Mouse (Mus musculus) neutrophil, adult 5-6 weeks (primary cell): ENCODE data around the gene Entpd3. TPM values are rescaled to one million over a fixed set of nuclear protein-coding genes. Genes with fewer than 3 reads are reported as not detected.

ENCODE experiments used
- ATAC-seq: fragments of 151-379, 151-347 bp; 2 replicates; pipeline ENCODE4 v1.8.0; 2017; ENCODE audit warnings: mild to moderate bottlenecking, moderate TSS enrichment; ENCODE audit not compliant: insufficient number of reproducible peaks, poor library complexity, low FRiP score, severe bottlenecking; ENCODE audit errors: extremely low read depth
- total RNA-seq: library from RNA; stranded (forward); fragments of 200-1000 nt; gene quantifications from 2 replicates; pipeline ENCODE4 v1.2.3, GENCODE M21; 2017

Gene Entpd3
- total RNA-seq, 1 experiment from 2014 or later: 8.0 TPM

DNA sequence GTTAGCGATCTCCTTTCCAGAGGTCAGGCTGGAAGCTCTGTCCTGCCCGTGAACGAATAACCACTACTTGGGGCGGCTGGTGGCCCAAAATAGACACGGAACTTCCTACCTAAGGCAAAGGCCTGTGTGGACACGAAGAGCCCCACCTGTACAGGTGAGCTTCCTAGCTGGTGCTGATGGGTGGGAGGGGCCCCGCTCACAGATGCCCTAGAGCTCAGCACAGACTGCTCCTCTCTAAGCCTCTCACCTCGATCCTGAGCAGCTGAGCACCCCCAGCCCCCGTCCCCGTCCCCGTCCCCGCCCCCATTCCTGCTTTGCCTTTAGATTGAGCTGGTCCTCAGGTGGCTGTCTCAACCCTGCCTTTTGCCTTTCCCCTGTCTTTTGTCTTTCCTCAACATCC lies 64.3 kb downstream of the Entpd3 start:
- no peak for ATAC-seq

DNA sequence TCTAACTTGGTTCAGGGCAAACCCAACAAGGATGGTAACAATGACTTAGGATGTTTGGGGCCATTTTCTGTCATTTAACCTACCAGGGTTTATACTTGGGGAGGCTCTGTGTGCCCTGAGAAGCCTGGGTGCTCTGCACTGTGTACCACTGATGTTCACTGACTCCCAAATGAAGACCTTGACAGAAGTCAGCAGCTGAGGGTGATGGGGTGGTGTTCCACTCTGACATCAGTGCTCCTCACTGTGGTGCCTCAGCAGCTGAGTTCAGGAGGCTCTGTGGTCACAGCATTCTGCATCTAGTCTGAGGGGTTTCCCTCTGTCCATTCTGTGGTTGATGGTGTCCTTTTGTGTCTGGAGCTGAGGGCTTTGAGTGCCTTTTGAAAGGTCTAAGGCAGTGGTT lies 71.4 kb downstream of the Entpd3 start:
- ATAC-seq: no peak

DNA sequence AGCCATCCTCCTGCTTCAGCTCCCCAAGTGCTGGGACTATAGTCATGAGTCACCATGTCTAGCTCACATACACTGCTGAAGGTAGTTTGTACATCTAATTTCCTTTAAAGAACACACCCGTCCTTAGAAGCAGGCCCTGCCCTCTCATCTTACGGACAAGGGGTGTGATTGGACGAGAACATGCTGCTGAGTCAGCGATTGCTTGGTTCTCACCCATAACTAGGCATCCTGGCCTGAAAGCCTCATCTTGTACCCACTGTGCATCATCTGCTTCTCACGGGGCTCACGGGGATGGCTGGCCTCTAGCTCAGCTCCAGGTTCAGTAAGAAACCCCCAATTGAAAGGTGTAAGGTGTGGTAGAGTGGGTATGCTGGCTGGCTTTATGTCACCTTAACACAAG lies 74.4 kb downstream of the Entpd3 start:
- no peak for ATAC-seq

Other genes with a start within 250 kb of the Entpd3 start
- gene Myrip, start 238.3 kb upstream of the Entpd3 start, total RNA-seq: not detected in 2 replicates
- gene Eif1b, start 47.6 kb upstream of the Entpd3 start, total RNA-seq: 52.8 and 62.4 TPM in 2 replicates
- gene Rpl14, start 31.6 kb downstream of the Entpd3 start, total RNA-seq: 525 and 587 TPM in 2 replicates